Mouse (Mus musculus): ENCODE data around the gene Trabd2b.

GRCm38 (mm10) chr4:114438764-114439163, 32.2 kb downstream of the Trabd2b start:
- TF ChIP-seq CTCF (IDR thresholded peaks at IDR 0.05; ENCODE audit: low read depth, low read length) (peak; percentile 4; the same call in 1 of the 2 replicates), POLR2AphosphoS5 (IDR thresholded peaks at IDR 0.05; ENCODE audit: insufficient replicate concordance, low read depth, low read length) (no peak), GATA1 (IDR thresholded peaks at IDR 0.05; ENCODE audit: borderline replicate concordance, low read length) (no peak), GATA2 (IDR thresholded peaks at IDR 0.05; ENCODE audit: borderline replicate concordance, low read depth, low read length) (no peak)

All from G1E (cell line).